Mouse (Mus musculus): ENCODE data around the gene Itgb2.

Itgb2 gene

GRCm38 (mm10) chr10:77588036-77588435 is 58.0 kb downstream of the Itgb2 start:
- no peak for DNase-seq (ENCODE audit: low read depth)

- DNase-seq (ENCODE audit: low read depth), result no peak
These were observed 59.1 kb downstream of the Itgb2 start for GRCm38 (mm10) chr10:77589117-77589516.

- no peak for DNase-seq (ENCODE audit: low read depth)
These were observed 59.7 kb downstream of the Itgb2 start for GRCm38 (mm10) chr10:77589749-77590148.

- DNase-seq (ENCODE audit: low read depth), result peak; percentile 66
These were observed 60.8 kb downstream of the Itgb2 start for GRCm38 (mm10) chr10:77590812-77591211.

- no peak for DNase-seq (ENCODE audit: low read depth)
These were observed 61.5 kb downstream of the Itgb2 start for GRCm38 (mm10) chr10:77591546-77591945.

- DNase-seq (ENCODE audit: low read depth), result no peak
These were observed 66.0 kb downstream of the Itgb2 start for GRCm38 (mm10) chr10:77596060-77596459.

GRCm38 (mm10) chr10:77603021-77603420 is 73.0 kb downstream of the Itgb2 start:
- DNase-seq (ENCODE audit: low read depth), result no peak

GRCm38 (mm10) chr10:77604111-77604510 is 74.1 kb downstream of the Itgb2 start:
- no peak for DNase-seq (ENCODE audit: low read depth)

- DNase-seq (ENCODE audit: low read depth), result no peak
These were observed 74.9 kb downstream of the Itgb2 start for GRCm38 (mm10) chr10:77604958-77605357.

- DNase-seq (ENCODE audit: low read depth), result no peak
These were observed 75.3 kb downstream of the Itgb2 start for GRCm38 (mm10) chr10:77605368-77605767.

- peak; percentile 84 for DNase-seq (ENCODE audit: low read depth)
These were observed 76.1 kb downstream of the Itgb2 start, which contains the start of the genes Sumo3 and Gm49325 for GRCm38 (mm10) chr10:77605908-77606826. Gene Sumo3, plus strand, starts transcription at chr10:77606097. Gene Gm49325, plus strand, starts transcription at chr10:77606197.

GRCm38 (mm10) chr10:77606855-77607254 is 76.8 kb downstream of the Itgb2 start:
- no peak for DNase-seq (ENCODE audit: low read depth)

- DNase-seq (ENCODE audit: low read depth), result no peak
These were observed 77.4 kb downstream of the Itgb2 start for GRCm38 (mm10) chr10:77607441-77607840.

GRCm38 (mm10) chr10:77608589-77608988 is 78.5 kb downstream of the Itgb2 start:
- no peak for DNase-seq (ENCODE audit: low read depth)

- no peak for DNase-seq (ENCODE audit: low read depth)
These were observed 80.3 kb downstream of the Itgb2 start for GRCm38 (mm10) chr10:77610221-77610961.

- DNase-seq (ENCODE audit: low read depth), result no peak
These were observed 83.4 kb downstream of the Itgb2 start for GRCm38 (mm10) chr10:77613409-77613808.
